Mouse (Mus musculus) spleen, adult 12 weeks (tissue): ENCODE results near the gene Vps35l.
A peak's percentile ranks its signal among the peaks of the same experiment; 100 is the strongest.

Experiments
- DNase-seq: peaks from one replicate; pipeline ENCODE4 v3.0.0; 2022; ENCODE audit warnings: low spot score

Gene Vps35l

GRCm38 (mm10) chr7:118738730-118739129, 1.3 kb upstream of the Vps35l start:
- DNase-seq: no peak

DNA sequence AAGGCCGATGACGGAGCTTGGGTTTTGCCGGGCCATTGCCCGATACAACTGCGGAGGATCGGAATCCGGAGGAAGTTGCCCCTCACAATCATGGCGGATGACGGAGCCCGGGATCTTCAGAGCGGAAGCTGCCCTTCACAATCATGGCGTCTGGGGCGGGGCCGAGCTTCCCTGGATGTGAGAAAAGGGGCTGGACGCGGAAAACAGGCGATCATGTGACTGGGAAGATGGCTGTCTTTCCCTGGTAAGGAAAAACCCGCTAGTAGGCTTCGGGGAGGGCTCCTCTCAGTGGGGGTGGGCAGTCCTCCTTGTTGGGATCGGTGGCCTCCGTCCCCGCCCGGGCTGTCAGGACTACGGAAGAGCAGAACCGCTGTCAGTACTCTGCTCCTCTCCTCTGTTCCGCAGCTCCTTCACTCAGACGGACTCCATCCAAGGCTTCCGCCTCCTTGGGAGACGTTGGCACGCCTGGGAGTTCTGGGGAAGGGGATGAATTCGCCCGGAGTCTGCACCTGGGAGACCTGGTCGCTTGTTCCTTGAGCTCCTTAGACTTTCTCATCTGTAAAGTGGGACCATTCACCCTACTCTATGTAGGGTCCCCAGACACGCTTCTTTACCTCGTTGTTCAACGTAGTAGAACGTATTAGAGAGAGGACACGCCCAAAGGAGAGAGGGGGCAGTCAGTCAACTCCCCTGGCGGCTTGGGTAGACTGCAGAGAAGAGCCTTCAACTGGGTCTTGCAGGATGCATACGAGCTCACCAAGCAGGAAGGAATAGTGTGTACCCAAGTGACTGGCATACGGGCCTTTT, 709 bp downstream of the Vps35l start:
- peak; percentile 80 for DNase-seq

DNA sequence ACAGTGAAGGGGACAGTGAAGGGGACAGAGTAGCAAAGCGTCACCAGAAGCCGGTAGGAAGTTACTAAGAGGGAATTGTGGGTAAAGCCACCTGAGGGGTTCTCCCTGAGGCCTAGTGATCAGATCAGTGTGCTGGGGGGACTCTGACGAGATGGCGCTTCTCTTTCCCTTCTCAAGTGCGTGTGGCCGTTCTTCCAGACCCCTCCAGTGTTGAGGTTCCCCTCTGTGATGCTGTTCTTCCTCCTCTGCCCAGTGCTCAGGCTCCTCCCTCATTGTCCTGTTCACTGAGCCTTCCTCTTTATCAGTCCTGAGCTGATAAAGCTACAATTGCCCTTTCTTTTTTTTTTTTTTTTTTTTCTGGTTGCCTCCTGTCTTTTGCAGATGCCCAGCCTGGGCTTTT, 2.3 kb downstream of the Vps35l start:
- DNase-seq: no peak

- no peak for DNase-seq
These were observed 4.7 kb downstream of the Vps35l start for GRCm38 (mm10) chr7:118744766-118745165.

DNA sequence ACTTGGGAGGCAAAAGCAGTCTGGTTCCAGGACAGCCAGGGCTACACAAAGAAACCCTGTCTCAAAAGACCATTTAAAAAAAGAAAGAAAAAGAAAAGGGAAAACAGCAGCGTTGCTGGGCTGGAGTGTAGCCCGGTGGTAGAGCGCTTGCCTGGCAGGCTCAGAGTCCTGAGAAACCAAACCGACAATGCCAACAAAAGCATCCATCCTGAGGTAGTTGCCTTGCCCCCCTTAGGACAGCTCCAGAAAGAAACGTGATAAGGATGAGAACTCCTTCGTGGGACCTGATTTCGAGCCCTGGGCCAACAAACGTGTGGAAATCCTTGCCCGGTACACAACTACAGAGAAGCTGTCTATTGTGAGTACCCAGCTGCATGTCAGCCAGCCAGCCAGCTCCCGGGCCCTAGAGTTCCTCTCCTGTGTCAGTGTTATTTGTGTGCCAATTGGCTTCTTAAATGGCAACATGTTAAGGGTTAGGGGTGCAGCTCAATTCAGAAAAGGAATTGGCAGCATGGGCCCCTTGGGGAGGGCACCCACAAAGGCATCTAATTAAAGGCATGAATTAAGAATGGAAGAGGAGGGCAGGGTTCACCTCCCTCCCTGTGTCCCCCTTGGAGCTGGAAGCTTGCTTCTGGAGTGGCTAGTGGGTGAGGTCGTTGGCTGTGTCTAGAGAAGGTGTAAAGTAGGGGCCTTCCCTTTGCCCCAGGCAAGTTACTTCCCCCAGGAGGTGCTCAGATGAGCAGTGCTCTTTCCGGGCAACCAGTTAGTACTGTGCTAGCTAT, 8.1 kb downstream of the Vps35l start:
- DNase-seq: no peak

- no peak for DNase-seq
These were observed 9.7 kb downstream of the Vps35l start for GRCm38 (mm10) chr7:118749706-118750105.

DNA sequence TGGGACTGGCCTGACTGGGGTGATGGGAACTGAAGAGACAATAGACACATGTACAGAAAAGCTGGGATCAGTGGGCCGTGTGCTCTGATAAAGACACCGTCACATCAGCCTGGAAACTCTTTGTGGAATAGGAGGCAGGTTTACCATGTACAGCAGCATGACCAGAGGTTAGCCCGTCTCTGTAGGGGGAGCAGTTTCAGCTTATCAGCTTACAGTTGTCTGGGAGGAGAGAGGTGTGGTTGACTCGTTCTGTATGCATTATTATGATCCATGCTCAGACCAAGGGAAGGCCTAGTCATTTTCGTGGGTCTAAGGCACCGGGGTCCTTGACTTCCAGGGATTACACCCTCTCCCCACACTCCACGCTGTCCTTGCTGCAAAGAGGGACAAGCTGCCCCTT, 11.6 kb downstream of the Vps35l start:
- DNase-seq: no peak

DNA sequence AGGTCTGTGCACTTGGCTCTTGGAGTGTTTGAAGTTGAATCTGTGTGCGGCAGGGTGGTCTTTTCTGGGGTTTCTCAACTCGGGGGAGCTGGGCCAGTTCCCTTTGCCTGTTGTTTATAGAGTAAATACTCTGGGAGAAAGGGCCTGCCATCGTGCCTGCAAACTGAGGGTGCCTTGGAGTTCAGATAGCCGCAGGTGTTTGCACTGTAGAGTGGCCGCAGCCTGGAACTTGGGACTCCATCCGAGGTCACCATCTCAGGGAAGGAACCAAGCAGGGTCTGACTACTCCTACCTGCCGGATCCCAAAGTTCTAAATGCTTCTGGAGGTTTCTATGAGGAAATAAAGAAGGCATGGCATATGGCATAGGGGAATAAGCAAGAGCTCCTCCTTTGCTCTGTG, 15.7 kb downstream of the Vps35l start:
- no peak for DNase-seq

- DNase-seq: no peak
These were observed 16.7 kb downstream of the Vps35l start for GRCm38 (mm10) chr7:118756490-118757265.

GRCm38 (mm10) chr7:118758369-118758768, 18.3 kb downstream of the Vps35l start:
- no peak for DNase-seq

DNA sequence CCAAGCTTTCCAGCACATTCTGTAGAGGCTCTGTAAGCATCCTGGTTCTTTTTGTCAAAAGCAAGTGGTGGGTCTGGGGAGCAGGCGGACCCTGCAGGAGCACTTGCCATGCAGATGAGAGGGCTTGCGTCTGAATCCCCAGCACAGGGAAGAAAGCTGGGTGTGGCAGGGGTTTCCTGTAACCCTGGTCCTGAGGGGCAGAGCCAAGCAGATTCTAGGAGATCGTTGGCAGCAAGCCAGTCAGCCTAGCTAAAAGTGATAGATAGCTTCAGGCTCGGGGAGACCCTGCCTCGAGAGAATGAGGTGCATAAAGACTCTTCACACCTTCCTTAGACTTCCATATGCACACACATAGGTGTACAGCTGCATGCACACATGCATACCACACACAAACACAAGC, 19.3 kb downstream of the Vps35l start:
- no peak for DNase-seq

- no peak for DNase-seq
These were observed 23.9 kb downstream of the Vps35l start for GRCm38 (mm10) chr7:118763939-118764338.

GRCm38 (mm10) chr7:118764725-118765124, 24.7 kb downstream of the Vps35l start:
- DNase-seq: no peak

DNA sequence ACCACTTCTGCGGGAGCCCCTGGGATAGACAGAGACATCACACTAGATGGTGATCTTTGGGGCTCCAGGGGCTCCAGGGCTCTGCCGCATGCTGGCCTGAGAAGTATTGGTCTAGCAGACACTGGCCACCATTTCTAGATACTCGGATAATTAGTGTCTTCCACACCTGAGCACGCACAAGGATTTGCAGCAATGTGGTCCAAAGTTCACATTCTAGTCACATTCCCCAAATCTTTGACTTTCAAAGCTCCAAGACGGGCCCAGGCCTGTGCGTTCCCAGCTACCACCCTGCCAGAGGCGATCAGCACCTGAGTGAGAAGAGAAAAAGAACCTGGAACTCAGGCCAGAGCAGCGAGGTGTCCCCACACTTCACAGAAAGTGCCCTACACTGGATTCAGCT, 25.6 kb downstream of the Vps35l start:
- DNase-seq: no peak

GRCm38 (mm10) chr7:118766119-118766833, 26.2 kb downstream of the Vps35l start:
- DNase-seq: no peak

DNA sequence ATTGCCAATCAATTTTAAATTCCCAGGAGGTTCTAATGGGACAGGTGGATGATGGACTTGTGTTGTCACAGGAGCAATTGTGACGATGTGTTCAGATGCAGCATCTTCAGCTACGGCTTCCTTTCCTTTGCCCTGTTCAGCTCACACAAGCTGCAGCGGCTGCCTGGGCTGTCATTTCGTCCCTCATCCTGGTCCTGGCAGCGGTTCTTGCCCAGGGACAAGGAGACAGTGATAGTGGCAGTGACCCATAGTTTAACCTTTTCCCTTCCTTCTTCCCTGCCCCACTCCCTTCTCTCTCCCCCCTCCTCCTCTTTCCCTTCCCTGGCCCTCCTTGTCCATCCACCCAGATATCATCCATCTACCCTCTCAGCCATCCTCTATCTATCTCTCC, 26.8 kb downstream of the Vps35l start:
- DNase-seq: no peak

DNA sequence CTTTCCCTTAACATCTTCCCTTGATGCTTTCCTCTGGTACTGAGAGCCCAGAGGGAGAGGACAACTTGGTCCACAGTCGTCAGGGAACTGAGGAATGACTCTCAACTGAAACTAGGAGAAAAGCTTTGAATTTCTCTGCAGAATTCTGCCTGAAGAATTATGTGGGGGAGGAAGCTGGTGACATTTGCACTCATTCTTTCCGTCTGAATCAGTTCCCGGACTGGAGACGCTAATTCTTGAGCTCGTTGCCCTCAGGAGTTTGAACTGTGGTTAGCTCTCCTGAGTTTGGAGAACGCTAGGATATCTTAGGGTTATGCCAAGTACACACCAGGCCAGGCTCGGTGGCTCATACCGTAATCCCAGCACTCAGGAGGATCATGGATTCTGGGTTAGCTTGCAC, 29.2 kb downstream of the Vps35l start:
- DNase-seq: no peak

DNA sequence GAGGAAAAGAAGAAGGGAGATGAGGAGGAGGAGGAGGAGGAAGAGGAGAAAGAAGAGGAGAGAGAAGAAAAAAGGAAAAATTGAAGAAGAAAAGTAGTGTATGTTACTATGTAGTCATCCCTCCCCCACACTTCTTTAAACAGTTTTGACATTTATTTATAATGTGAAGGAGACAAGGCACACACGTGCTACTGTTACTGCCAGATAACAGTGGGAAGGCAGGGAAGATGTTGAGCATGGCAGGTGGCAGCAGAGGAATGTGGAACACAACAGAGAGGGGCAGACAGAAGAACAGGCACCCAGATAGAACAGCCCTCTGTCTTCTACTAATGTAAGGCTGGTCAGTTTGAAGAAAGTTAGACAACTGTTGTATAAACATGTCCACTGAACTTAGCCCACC, 29.6 kb downstream of the Vps35l start:
- DNase-seq: no peak

GRCm38 (mm10) chr7:118773027-118773426, 33.0 kb downstream of the Vps35l start:
- DNase-seq: no peak

- no peak for DNase-seq
These were observed 36.0 kb downstream of the Vps35l start for GRCm38 (mm10) chr7:118775991-118776390.

GRCm38 (mm10) chr7:118776491-118776890, 36.5 kb downstream of the Vps35l start:
- no peak for DNase-seq
